In genomic region chr10:86712156-86712555, GRCm38 (mm10) we compare ENCODE assay signal across 27 mouse cellular contexts. TPM values are rescaled to one million over a fixed set of nuclear protein-coding genes. Genes with fewer than 3 reads are reported as not detected.
DNase-seq lines count a peak whose midpoint lies in the region; ATAC-seq and TF ChIP-seq lines count a peak whose summit lies in the region.
"Had no signal": no experiment of that assay in that cellular context is flagged by ENCODE, and none has a peak within 500 bp of the region (broad histone marks: within the 10 kb centered on the region; RNA-seq: fewer than 3 reads in every experiment).

No protein-coding gene starts in this region.

- intact Hi-C loops in gastrocnemius, adult 2 months (cut with DNase I), result no loop called here
- intact Hi-C loops in gastrocnemius, postnatal 36 days (cut with DNase I), result no loop called here

- H3K4me3 ChIP-seq in gastrocnemius, adult 2 months, result no peak overlapping the region
- H3K4me3 ChIP-seq: hindbrain, embryonic 13.5 days; limb, embryonic 12.5 days; lung, embryonic 15.5 days; midbrain, embryonic 10.5 days; midbrain, embryonic 15.5 days; neural tube, embryonic 15.5 days had no signal

- TF ChIP-seq CTCF in gastrocnemius, adult 2 months (IDR thresholded peaks at IDR 0.05), result no peak

- H3K27ac ChIP-seq in gastrocnemius, adult 2 months, result no peak overlapping the region
- H3K27ac ChIP-seq: hindbrain, embryonic 13.5 days; limb, embryonic 12.5 days; lung, embryonic 15.5 days; midbrain, embryonic 10.5 days; midbrain, embryonic 15.5 days; neural tube, embryonic 15.5 days had no signal

- no peak for ATAC-seq in cerebellum, adult (ENCODE audit: insufficient number of reproducible peaks, low FRiP score, low TSS enrichment)
- ATAC-seq: forebrain, embryonic 14.5 days; intestine, embryonic 16.5 days; midbrain, embryonic 15.5 days had no signal

- DNase-seq in gastrocnemius, adult 2 months, result peak; percentile 42
- DNase-seq in gastrocnemius, postnatal 36 days, result no peak
- DNase-seq in 3T3-L1 (ENCODE audit: low read depth, low spot score) (peak; percentile 70), adipocyte (ENCODE audit: low spot score) (peak; percentile 31)
- DNase-seq in kidney, adult 9 months, result peak; percentile 79
- no peak for DNase-seq in spleen, adult 12 weeks (ENCODE audit: low spot score)
- DNase-seq in urinary bladder, postnatal 25 days (ENCODE audit: low spot score), result no peak
- DNase-seq: adrenal gland, postnatal 10 days; B cell, adult 2 months; cerebellum, adult 11 months; cerebellum, adult 9-10 months; cerebellum, postnatal 36 days; gastrocnemius, postnatal 10 days; heart, postnatal 36 days; retina, postnatal 1 day; right cerebral cortex, postnatal 14 days; thymus, postnatal 14 days had no signal

RNA-seq across cellular contexts. Expression of gene Ttc41, which starts 6.5 kb away (rescaled TPM):
- 1 to 10 TPM; 2.3 to 2.5 TPM for total RNA-seq in gastrocnemius, adult 2 months (2021)
- total RNA-seq in gastrocnemius, postnatal 36 days (2021), result 1 to 10 TPM; 1.9 to 2.1 TPM

RNA-seq across cellular contexts. Expression of gene Hsp90b1, which starts 6.8 kb away (rescaled TPM):
- total RNA-seq in gastrocnemius, adult 2 months (2021), result 100 to 1,000 TPM; 108 to 149 TPM
- 100 to 1,000 TPM in 1 of 2 experiments, 10 to 100 TPM in 1; 99.0 to 101 TPM for total RNA-seq in gastrocnemius, postnatal 36 days (2021)

RNA-seq across cellular contexts. Expression of gene Gm49358, which starts 51.6 kb away (rescaled TPM):
- 10 to 100 TPM; 16.7 to 32.1 TPM for total RNA-seq in gastrocnemius, adult 2 months (2021)
- total RNA-seq in gastrocnemius, postnatal 36 days (2021), result 10 to 100 TPM; 20.2 to 20.3 TPM
- total RNA-seq: granulocyte monocyte progenitor cell, adult 5-6 weeks had no signal

Comparison
In these comparisons a context has a peak if more than half of its experiments do, and no peak if none do; other contexts are left out.
1. DNase-seq: peak in gastrocnemius, adult 2 months (single experiment), 3T3-L1 (single experiment), adipocyte (single experiment) and kidney, adult 9 months (single experiment); none in gastrocnemius, postnatal 36 days (0 of 2), spleen, adult 12 weeks (single experiment) and urinary bladder, postnatal 25 days (single experiment).